Mouse (Mus musculus): Measurements from ENCODE around the gene Sec16b. TPM values are rescaled to one million over a fixed set of nuclear protein-coding genes. Genes with fewer than 3 reads are reported as not detected.

The Sec16b gene
- polyA plus RNA-seq, 1 experiment, result not detected

- Histone ChIP-seq H3K4me3 (ENCODE audit: low read depth, low read length) (no peak overlapping the region), H3K9me3 (replicated peaks; ENCODE audit: control insufficient read depth, insufficient read depth, low read length, poor library complexity, severe bottlenecking) (no peaks in the 10 kb centered on the region), H3K27me3 (ENCODE audit: control insufficient read depth, insufficient read depth, low read length, poor library complexity, severe bottlenecking) (no peaks in the 10 kb centered on the region), H3K9ac (ENCODE audit: low read depth, poor library complexity, severe bottlenecking) (no peak overlapping the region), H3K36me3 (ENCODE audit: control insufficient read depth, insufficient read depth, low read length, poor library complexity, severe bottlenecking) (no peaks in the 10 kb centered on the region), H3K27ac (ENCODE audit: insufficient read depth, low read length) (no peak overlapping the region), H3K4me1 (ENCODE audit: control insufficient read depth, insufficient read depth, low read length) (no peaks in the 10 kb centered on the region)
- no peak for TF ChIP-seq CTCF (IDR thresholded peaks at IDR 0.05; ENCODE audit: low read depth, low read length)
- no peak for TF ChIP-seq POLR2A (IDR thresholded peaks at IDR 0.05; ENCODE audit: insufficient read depth, low read length)
- no peak for TF ChIP-seq EP300 (IDR thresholded peaks at IDR 0.05; ENCODE audit: insufficient read depth, low read depth, low read length)
Observed at GRCm38 (mm10) chr1:157516838-157517808, 10.6 kb downstream of the Sec16b start.

GRCm38 (mm10) chr1:157518111-157518523, 11.6 kb downstream of the Sec16b start:
- H3K4me3 ChIP-seq (ENCODE audit: low read depth, low read length), result no peak overlapping the region
- H3K27me3 ChIP-seq (ENCODE audit: control insufficient read depth, insufficient read depth, low read length, poor library complexity, severe bottlenecking), result no peaks in the 10 kb centered on the region
- no peaks in the 10 kb centered on the region for H3K9me3 ChIP-seq (replicated peaks; ENCODE audit: control insufficient read depth, insufficient read depth, low read length, poor library complexity, severe bottlenecking)
- TF ChIP-seq CTCF (IDR thresholded peaks at IDR 0.05; ENCODE audit: low read depth, low read length) (no peak), POLR2A (IDR thresholded peaks at IDR 0.05; ENCODE audit: insufficient read depth, low read length) (no peak), EP300 (IDR thresholded peaks at IDR 0.05; ENCODE audit: insufficient read depth, low read depth, low read length) (no peak)
- no peak overlapping the region for H3K27ac ChIP-seq (ENCODE audit: insufficient read depth, low read length)
- H3K36me3 ChIP-seq (ENCODE audit: control insufficient read depth, insufficient read depth, low read length, poor library complexity, severe bottlenecking), result no peaks in the 10 kb centered on the region
- H3K9ac ChIP-seq (ENCODE audit: low read depth, poor library complexity, severe bottlenecking), result no peak overlapping the region
- H3K4me1 ChIP-seq (ENCODE audit: control insufficient read depth, insufficient read depth, low read length), result no peaks in the 10 kb centered on the region

- Histone ChIP-seq H3K27ac (ENCODE audit: insufficient read depth, low read length) (no peak overlapping the region), H3K4me3 (ENCODE audit: low read depth, low read length) (no peak overlapping the region), H3K36me3 (ENCODE audit: control insufficient read depth, insufficient read depth, low read length, poor library complexity, severe bottlenecking) (no peaks in the 10 kb centered on the region), H3K9ac (ENCODE audit: low read depth, poor library complexity, severe bottlenecking) (no peak overlapping the region), H3K27me3 (ENCODE audit: control insufficient read depth, insufficient read depth, low read length, poor library complexity, severe bottlenecking) (no peaks in the 10 kb centered on the region), H3K4me1 (ENCODE audit: control insufficient read depth, insufficient read depth, low read length) (no peaks in the 10 kb centered on the region), H3K9me3 (replicated peaks; ENCODE audit: control insufficient read depth, insufficient read depth, low read length, poor library complexity, severe bottlenecking) (no peaks in the 10 kb centered on the region)
- TF ChIP-seq EP300 (IDR thresholded peaks at IDR 0.05; ENCODE audit: insufficient read depth, low read depth, low read length), result no peak
- no peak for TF ChIP-seq POLR2A (IDR thresholded peaks at IDR 0.05; ENCODE audit: insufficient read depth, low read length)
- TF ChIP-seq CTCF (IDR thresholded peaks at IDR 0.05; ENCODE audit: low read depth, low read length), result no peak
Observed at GRCm38 (mm10) chr1:157519396-157519795, 12.9 kb downstream of the Sec16b start.

- no peaks in the 10 kb centered on the region for H3K27me3 ChIP-seq (ENCODE audit: control insufficient read depth, insufficient read depth, low read length, poor library complexity, severe bottlenecking)
- H3K4me3 ChIP-seq (ENCODE audit: low read depth, low read length), result no peak overlapping the region
- no peaks in the 10 kb centered on the region for H3K36me3 ChIP-seq (ENCODE audit: control insufficient read depth, insufficient read depth, low read length, poor library complexity, severe bottlenecking)
- TF ChIP-seq CTCF (IDR thresholded peaks at IDR 0.05; ENCODE audit: low read depth, low read length) (no peak), POLR2A (IDR thresholded peaks at IDR 0.05; ENCODE audit: insufficient read depth, low read length) (no peak), EP300 (IDR thresholded peaks at IDR 0.05; ENCODE audit: insufficient read depth, low read depth, low read length) (no peak)
- H3K27ac ChIP-seq (ENCODE audit: insufficient read depth, low read length), result no peak overlapping the region
- no peak overlapping the region for H3K9ac ChIP-seq (ENCODE audit: low read depth, poor library complexity, severe bottlenecking)
- no peaks in the 10 kb centered on the region for H3K9me3 ChIP-seq (replicated peaks; ENCODE audit: control insufficient read depth, insufficient read depth, low read length, poor library complexity, severe bottlenecking)
- no peaks in the 10 kb centered on the region for H3K4me1 ChIP-seq (ENCODE audit: control insufficient read depth, insufficient read depth, low read length)
Observed at GRCm38 (mm10) chr1:157522322-157522721, 15.8 kb downstream of the Sec16b start.

- Histone ChIP-seq H3K4me1 (ENCODE audit: control insufficient read depth, insufficient read depth, low read length) (no peaks in the 10 kb centered on the region), H3K27ac (ENCODE audit: insufficient read depth, low read length) (no peak overlapping the region), H3K36me3 (ENCODE audit: control insufficient read depth, insufficient read depth, low read length, poor library complexity, severe bottlenecking) (no peaks in the 10 kb centered on the region), H3K9ac (ENCODE audit: low read depth, poor library complexity, severe bottlenecking) (no peak overlapping the region), H3K9me3 (replicated peaks; ENCODE audit: control insufficient read depth, insufficient read depth, low read length, poor library complexity, severe bottlenecking) (no peaks in the 10 kb centered on the region), H3K4me3 (ENCODE audit: low read depth, low read length) (no peak overlapping the region), H3K27me3 (ENCODE audit: control insufficient read depth, insufficient read depth, low read length, poor library complexity, severe bottlenecking) (no peaks in the 10 kb centered on the region)
- no peak for TF ChIP-seq POLR2A (IDR thresholded peaks at IDR 0.05; ENCODE audit: insufficient read depth, low read length)
- no peak for TF ChIP-seq CTCF (IDR thresholded peaks at IDR 0.05; ENCODE audit: low read depth, low read length)
- no peak for TF ChIP-seq EP300 (IDR thresholded peaks at IDR 0.05; ENCODE audit: insufficient read depth, low read depth, low read length)
Observed at GRCm38 (mm10) chr1:157524775-157525174, 18.2 kb downstream of the Sec16b start.

All from ES-Bruce4 (cell line).